Mouse (Mus musculus) limb, embryonic 11.5 days (tissue): ENCODE data around the gene B3galt5. TPM values are rescaled to one million over a fixed set of nuclear protein-coding genes. Genes with fewer than 3 reads are reported as not detected.

Experiments
- ATAC-seq: fragments of 200-750 bp; cut with Nextera tagmentation; 2 replicates; pipeline ENCODE4 v1.8.0; 2017; ENCODE audit warnings: low read depth; ENCODE audit not compliant: insufficient number of reproducible peaks, low FRiP score, low TSS enrichment
- DNase-seq: peaks from one replicate; pipeline ENCODE4 v3.0.0-alpha.2; 2015; ENCODE audit warnings: low spot score
- H3K27ac ChIP-seq: fragments of 300-500 bp; sonication (generic); replicated peaks from 2 replicates; pipeline ENCODE4 v1.5.1; 2014; ENCODE audit warnings: low read depth, mild to moderate bottlenecking, low read length
- H3K27me3 ChIP-seq: fragments of 300-500 bp; sonication (generic); 2 replicates; pipeline ENCODE4 v1.6.1; 2014; ENCODE audit warnings: mild to moderate bottlenecking, low read length, mixed read lengths; ENCODE audit not compliant: control insufficient read depth, insufficient read depth
- H3K36me3 ChIP-seq: fragments of 300-500 bp; sonication (generic); 2 replicates; pipeline ENCODE4 v1.6.1; 2014; ENCODE audit warnings: mild to moderate bottlenecking, low read length, moderate library complexity, mixed read lengths; ENCODE audit not compliant: control insufficient read depth, insufficient read depth
- H3K4me1 ChIP-seq: fragments of 300-500 bp; sonication (generic); 2 replicates; pipeline ENCODE4 v1.6.1; 2014; ENCODE audit warnings: low read length, mixed read lengths; ENCODE audit not compliant: control insufficient read depth, insufficient read depth
- H3K4me2 ChIP-seq: fragments of 300-500 bp; sonication (generic); 2 replicates; pipeline ENCODE4 v1.6.1; 2014; ENCODE audit warnings: low read depth, mild to moderate bottlenecking, moderate library complexity; ENCODE audit not compliant: severe bottlenecking
- H3K4me3 ChIP-seq: fragments of 300-500 bp; sonication (generic); 2 replicates; pipeline ENCODE4 v1.5.1; 2014; ENCODE audit warnings: low read depth, low read length
- H3K9ac ChIP-seq: fragments of 300-500 bp; sonication (generic); 2 replicates; pipeline ENCODE4 v1.6.1; 2014; ENCODE audit warnings: mild to moderate bottlenecking, low read length
- H3K9me3 ChIP-seq: fragments of 300-500 bp; sonication (generic); 2 replicates; pipeline ENCODE4 v1.6.1; 2016; ENCODE audit warnings: low read length; ENCODE audit not compliant: control insufficient read depth
- WGBS: fragments of 180-500 bp; shearing (Covaris S2); extraction: QIAGEN DNeasy Blood & Tissue Kit; methylation state at CpG from one replicate; pipeline ENCODE4 v1.1.7; 2014; 5-methylcytosine and 5-hydroxymethylcytosine counted together
- polyA plus RNA-seq: library from polyadenylated mRNA; unstranded; fragments of >200 nt; fragmentation: Nextera tagmentation; extraction: Ambion mirVana; gene quantifications from 2 replicates; pipeline ENCODE4 v1.2.1, GENCODE M21; 2014

B3galt5 gene
- polyA plus RNA-seq, 1 experiment from 2014 or later: 0.40 TPM

DNA sequence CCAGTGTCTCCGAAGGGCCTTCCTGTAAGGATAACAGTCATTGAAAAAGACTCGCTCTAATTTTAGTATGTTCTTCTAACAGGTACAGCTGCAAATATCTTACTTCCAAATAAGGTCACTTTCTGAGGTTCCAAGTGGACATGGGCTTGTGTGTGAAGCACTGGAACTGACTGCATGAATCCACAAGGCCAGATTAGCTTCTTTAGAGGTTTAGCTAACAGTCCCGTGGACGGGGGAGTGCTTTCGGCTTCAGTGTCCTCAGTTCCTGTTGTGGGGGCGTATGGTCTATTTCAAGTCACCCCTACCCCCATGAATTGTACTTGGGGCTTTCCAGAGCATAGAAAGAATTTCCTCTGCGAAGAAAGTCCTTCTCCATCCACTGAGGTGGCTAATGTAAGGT is 24.7 kb upstream of the B3galt5 start:
- ATAC-seq: no peak
- Histone ChIP-seq H3K4me1 (no peaks in the 10 kb centered on the region), H3K9me3 (no peaks in the 10 kb centered on the region), H3K27me3 (no peaks in the 10 kb centered on the region), H3K9ac (no peak overlapping the region), H3K36me3 (no peaks in the 10 kb centered on the region), H3K4me2 (no peak overlapping the region), H3K27ac (no peak overlapping the region), H3K4me3 (no peak overlapping the region)
- 87% methylated on average over 7 of the region's 7 CpGs for WGBS
- DNase-seq: no peak

DNA sequence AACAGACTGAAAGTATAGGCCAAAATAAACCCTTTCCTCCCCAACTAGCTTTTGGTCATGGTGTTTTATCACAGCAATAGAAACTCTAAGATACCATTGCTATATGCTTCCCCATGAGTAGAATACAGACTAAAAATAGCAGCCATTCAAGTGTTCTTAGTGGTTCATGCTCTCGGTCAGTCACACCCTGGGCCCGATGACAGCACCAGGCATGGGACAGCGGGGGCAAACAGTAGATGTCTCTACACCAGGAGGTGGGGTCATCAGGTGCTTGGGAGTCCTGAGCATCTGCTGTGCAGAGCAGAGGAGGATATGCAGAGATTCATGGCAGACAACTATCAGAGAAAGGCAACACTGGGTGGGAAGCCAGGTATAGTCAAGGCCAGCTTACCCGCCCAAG is 22.6 kb upstream of the B3galt5 start:
- Histone ChIP-seq H3K4me1 (no peaks in the 10 kb centered on the region), H3K9ac (no peak overlapping the region), H3K4me3 (no peak overlapping the region), H3K4me2 (no peak overlapping the region), H3K27me3 (no peaks in the 10 kb centered on the region), H3K9me3 (no peaks in the 10 kb centered on the region), H3K36me3 (no peaks in the 10 kb centered on the region), H3K27ac (no peak overlapping the region)
- 92% methylated on average over 4 of the region's 4 CpGs for WGBS
- DNase-seq (no peak), ATAC-seq (no peak)

GRCm38 (mm10) chr16:96221491-96221890 is 14.1 kb upstream of the B3galt5 start:
- Histone ChIP-seq H3K4me1 (no peaks in the 10 kb centered on the region), H3K4me2 (no peak overlapping the region), H3K9me3 (no peaks in the 10 kb centered on the region), H3K36me3 (no peaks in the 10 kb centered on the region), H3K9ac (no peak overlapping the region), H3K4me3 (no peak overlapping the region), H3K27ac (no peak overlapping the region), H3K27me3 (no peaks in the 10 kb centered on the region)
- ATAC-seq (no peak), DNase-seq (no peak)
- 82% methylated on average over 5 of the region's 5 CpGs for WGBS

- Histone ChIP-seq H3K36me3 (no peaks in the 10 kb centered on the region), H3K9ac (no peak overlapping the region), H3K27me3 (no peaks in the 10 kb centered on the region), H3K4me2 (no peak overlapping the region), H3K9me3 (no peaks in the 10 kb centered on the region), H3K4me1 (no peaks in the 10 kb centered on the region), H3K4me3 (no peak overlapping the region), H3K27ac (no peak overlapping the region)
- WGBS: 85% methylated on average over 3 of the region's 3 CpGs
- ATAC-seq: no peak
- no peak for DNase-seq
Measured at GRCm38 (mm10) chr16:96221959-96222358, 13.6 kb upstream of the B3galt5 start.

- H3K27me3 ChIP-seq: no peaks in the 10 kb centered on the region
- H3K9me3 ChIP-seq: no peaks in the 10 kb centered on the region
- no peak overlapping the region for H3K27ac ChIP-seq
- H3K4me3 ChIP-seq: no peak overlapping the region
- ATAC-seq: no peak
- H3K36me3 ChIP-seq: no peaks in the 10 kb centered on the region
- no peak overlapping the region for H3K4me2 ChIP-seq
- 81% methylated on average over 1 of the region's 1 CpGs for WGBS
- DNase-seq: no peak
- H3K4me1 ChIP-seq: no peaks in the 10 kb centered on the region
- H3K9ac ChIP-seq: no peak overlapping the region
Measured at GRCm38 (mm10) chr16:96222452-96222851, 13.1 kb upstream of the B3galt5 start.

GRCm38 (mm10) chr16:96228438-96228837 is 7.2 kb upstream of the B3galt5 start:
- H3K9me3 ChIP-seq: no peaks in the 10 kb centered on the region
- no peak overlapping the region for H3K4me3 ChIP-seq
- WGBS: 78% methylated on average over 13 of the region's 13 CpGs
- DNase-seq (no peak), ATAC-seq (no peak)
- no peak overlapping the region for H3K9ac ChIP-seq
- no peaks in the 10 kb centered on the region for H3K36me3 ChIP-seq
- no peak overlapping the region for H3K4me2 ChIP-seq
- H3K27me3 ChIP-seq: no peaks in the 10 kb centered on the region
- H3K4me1 ChIP-seq: no peaks in the 10 kb centered on the region
- no peak overlapping the region for H3K27ac ChIP-seq

DNA sequence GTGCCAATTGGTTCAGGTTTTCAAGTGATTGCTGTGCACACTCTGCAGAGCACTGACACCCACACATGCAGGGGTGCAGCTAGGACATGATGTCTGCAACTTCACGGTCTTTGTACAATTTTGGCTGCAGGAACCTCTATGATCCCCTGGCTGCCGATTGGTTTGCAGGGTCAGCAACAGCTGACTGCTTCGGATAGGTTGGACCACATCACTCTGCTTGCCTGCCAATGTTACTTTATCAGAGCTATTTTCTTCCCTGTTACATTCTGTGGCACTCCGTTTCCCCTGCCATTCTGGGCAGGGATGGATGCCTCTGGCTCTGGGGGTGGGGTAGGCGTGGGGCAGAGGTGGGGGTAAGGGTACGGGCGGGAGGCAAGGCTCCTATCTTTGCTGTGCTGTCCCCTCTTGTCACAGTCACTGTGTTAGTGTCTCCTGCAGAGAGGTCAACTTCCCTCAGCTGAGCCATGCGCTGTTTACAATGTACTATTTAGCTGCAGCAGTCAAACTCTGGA is 6.5 kb upstream of the B3galt5 start:
- no peak overlapping the region for H3K4me3 ChIP-seq
- DNase-seq: no peak
- H3K4me2 ChIP-seq: no peak overlapping the region
- H3K9me3 ChIP-seq: no peaks in the 10 kb centered on the region
- no peak overlapping the region for H3K9ac ChIP-seq
- ATAC-seq: no peak
- H3K27me3 ChIP-seq: no peaks in the 10 kb centered on the region
- H3K36me3 ChIP-seq: no peaks in the 10 kb centered on the region
- 73% methylated on average over 8 of the region's 8 CpGs for WGBS
- H3K4me1 ChIP-seq: no peaks in the 10 kb centered on the region
- H3K27ac ChIP-seq: no peak overlapping the region

DNA sequence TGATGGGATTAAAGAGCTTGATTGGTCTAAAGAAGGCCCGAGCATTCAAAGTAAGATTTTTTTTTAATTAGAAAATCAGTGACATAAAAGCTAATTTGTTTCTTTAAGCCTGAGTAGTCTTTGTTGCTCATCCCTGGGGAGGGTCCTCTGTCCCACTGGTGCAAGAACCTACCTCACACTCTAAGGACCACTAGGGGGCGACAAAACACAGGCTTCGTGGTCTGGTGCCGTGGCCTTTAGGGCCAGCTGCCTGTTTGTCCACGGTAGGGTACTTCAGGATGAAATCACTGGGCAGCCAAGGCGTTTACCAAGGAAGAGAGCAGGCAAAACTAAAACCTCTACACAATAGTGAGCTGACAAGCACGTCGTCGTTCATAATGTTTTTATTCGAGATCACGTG is 5.2 kb upstream of the B3galt5 start:
- H3K4me2 ChIP-seq: no peak overlapping the region
- H3K4me1 ChIP-seq: no peaks in the 10 kb centered on the region
- H3K9me3 ChIP-seq: no peaks in the 10 kb centered on the region
- H3K9ac ChIP-seq: no peak overlapping the region
- WGBS: 35% methylated on average over 11 of the region's 11 CpGs
- no peak overlapping the region for H3K27ac ChIP-seq
- H3K4me3 ChIP-seq: no peak overlapping the region
- H3K36me3 ChIP-seq: no peaks in the 10 kb centered on the region
- ATAC-seq: no peak; the same call in 1 of the 2 replicates
- H3K27me3 ChIP-seq: no peaks in the 10 kb centered on the region
- DNase-seq: peak; percentile 84

DNA sequence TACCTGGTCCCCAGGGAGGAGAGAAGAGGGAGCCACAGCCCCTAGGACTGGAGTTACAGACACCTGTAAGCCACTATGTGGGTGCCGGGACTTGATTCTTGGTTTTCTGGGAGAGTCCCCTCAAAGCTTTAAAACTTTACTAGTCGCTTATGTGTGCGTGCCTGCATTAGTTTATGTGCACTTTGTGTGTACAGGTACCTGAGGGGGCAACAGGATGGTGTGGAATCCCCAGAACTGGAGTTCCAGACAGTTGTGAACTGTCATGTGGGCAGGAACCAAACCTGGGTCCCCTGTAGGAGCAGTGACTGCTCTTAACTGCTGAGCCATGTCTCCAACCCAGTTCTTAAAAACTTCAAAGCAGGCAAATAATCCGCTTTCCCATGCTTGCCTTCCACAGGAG is 4.3 kb upstream of the B3galt5 start:
- DNase-seq (no peak), ATAC-seq (no peak)
- no peaks in the 10 kb centered on the region for H3K36me3 ChIP-seq
- H3K9me3 ChIP-seq: no peaks in the 10 kb centered on the region
- no peak overlapping the region for H3K27ac ChIP-seq
- no peaks in the 10 kb centered on the region for H3K4me1 ChIP-seq
- H3K4me3 ChIP-seq: no peak overlapping the region
- no peaks in the 10 kb centered on the region for H3K27me3 ChIP-seq
- no peak overlapping the region for H3K4me2 ChIP-seq
- WGBS: 88% methylated on average over 4 of the region's 4 CpGs
- H3K9ac ChIP-seq: no peak overlapping the region
